Mouse (Mus musculus) limb, embryonic 15.5 days (tissue): ENCODE results near the gene Itga1. TPM values are rescaled to one million over a fixed set of nuclear protein-coding genes. Genes with fewer than 3 reads are reported as not detected.

Source experiments
- ATAC-seq: fragments of 200-750 bp; cut with Nextera tagmentation; 2 replicates; pipeline ENCODE4 v1.8.0; 2017; ENCODE audit warnings: low read depth, moderate TSS enrichment; ENCODE audit not compliant: insufficient number of reproducible peaks, low FRiP score, low TSS enrichment
- H3K27ac ChIP-seq: fragments of 300-500 bp; sonication (generic); 2 replicates; pipeline ENCODE4 v1.5.1; 2015; ENCODE audit warnings: moderate library complexity, mild to moderate bottlenecking, inconsistent platforms
- H3K27me3 ChIP-seq: fragments of 300-500 bp; sonication (generic); 2 replicates; pipeline ENCODE4 v1.6.1; 2015; ENCODE audit warnings: inconsistent platforms
- H3K36me3 ChIP-seq: fragments of 300-500 bp; sonication (generic); 2 replicates; pipeline ENCODE4 v1.6.1; 2015; ENCODE audit warnings: inconsistent platforms
- H3K4me1 ChIP-seq: fragments of 300-500 bp; sonication (generic); 2 replicates; pipeline ENCODE4 v1.6.1; 2015; ENCODE audit warnings: inconsistent platforms
- H3K4me2 ChIP-seq: fragments of 300-500 bp; sonication (generic); 2 replicates; pipeline ENCODE4 v1.6.1; 2015; ENCODE audit warnings: mild to moderate bottlenecking, inconsistent platforms
- H3K4me3 ChIP-seq: fragments of 300-500 bp; sonication (generic); 2 replicates; pipeline ENCODE4 v1.5.1; 2015; ENCODE audit warnings: mild to moderate bottlenecking, inconsistent platforms
- H3K9ac ChIP-seq: fragments of 300-500 bp; sonication (generic); 2 replicates; pipeline ENCODE4 v1.6.1; 2015; ENCODE audit warnings: inconsistent platforms
- H3K9me3 ChIP-seq: fragments of 300-500 bp; sonication (generic); 2 replicates; pipeline ENCODE4 v1.6.1; 2016; ENCODE audit warnings: inconsistent platforms
- WGBS: fragments of 180-500 bp; shearing (Covaris S2); methylation state at CpG from one replicate; pipeline ENCODE4 v1.1.7; 2015; 5-methylcytosine and 5-hydroxymethylcytosine counted together
- polyA plus RNA-seq: library from polyadenylated mRNA; unstranded; fragments of >200 nt; fragmentation: Nextera tagmentation; extraction: Ambion mirVana; gene quantifications from 2 replicates; pipeline ENCODE4 v1.2.1, GENCODE M21; 2015

Itga1 gene
- polyA plus RNA-seq, 1 experiment from 2014 or later = 11.4 TPM

- no peak for ATAC-seq
- H3K9ac ChIP-seq = no peak overlapping the region
- no peak overlapping the region for H3K4me2 ChIP-seq
- 80% methylated on average over 5 of the region's 5 CpGs for WGBS
- no peaks in the 10 kb centered on the region for H3K27me3 ChIP-seq
- H3K4me3 ChIP-seq = no peak overlapping the region
- H3K4me1 ChIP-seq = peaks cover 9% of the 10 kb centered on the region; the same call in 1 of the 2 replicates
- no peaks in the 10 kb centered on the region for H3K36me3 ChIP-seq
- H3K9me3 ChIP-seq = no peaks in the 10 kb centered on the region
- no peak overlapping the region for H3K27ac ChIP-seq
These were observed 4.8 kb downstream of the Itga1 start for GRCm38 (mm10) chr13:115096965-115097364.

GRCm38 (mm10) chr13:115096216-115096615, 5.5 kb downstream of the Itga1 start:
- Histone ChIP-seq H3K27ac (no peak overlapping the region), H3K36me3 (no peaks in the 10 kb centered on the region), H3K27me3 (no peaks in the 10 kb centered on the region), H3K9ac (no peak overlapping the region), H3K4me3 (no peak overlapping the region), H3K4me1 (peaks cover 4% of the 10 kb centered on the region; the same call in 1 of the 2 replicates), H3K4me2 (no peak overlapping the region), H3K9me3 (no peaks in the 10 kb centered on the region)
- ATAC-seq = no peak
- 43% methylated on average over 2 of the region's 2 CpGs for WGBS

- H3K4me2 ChIP-seq = no peak overlapping the region
- H3K27me3 ChIP-seq = no peaks in the 10 kb centered on the region
- no peak overlapping the region for H3K4me3 ChIP-seq
- H3K36me3 ChIP-seq = no peaks in the 10 kb centered on the region
- no peaks in the 10 kb centered on the region for H3K9me3 ChIP-seq
- no peak overlapping the region for H3K9ac ChIP-seq
- WGBS = 77% methylated on average over 2 of the region's 2 CpGs
- ATAC-seq = no peak
- no peak overlapping the region for H3K27ac ChIP-seq
- peaks cover 8% of the 10 kb centered on the region; the same call in 1 of the 2 replicates for H3K4me1 ChIP-seq
These were observed 6.4 kb downstream of the Itga1 start for GRCm38 (mm10) chr13:115095392-115095791.

GRCm38 (mm10) chr13:115091511-115091910, 10.3 kb downstream of the Itga1 start:
- H3K27me3 ChIP-seq = no peaks in the 10 kb centered on the region
- H3K4me3 ChIP-seq = no peak overlapping the region
- H3K4me1 ChIP-seq = peaks cover 22% of the 10 kb centered on the region
- WGBS = 63% methylated on average over 3 of the region's 3 CpGs
- H3K9ac ChIP-seq = no peak overlapping the region
- no peak overlapping the region for H3K27ac ChIP-seq
- no peak for ATAC-seq
- H3K9me3 ChIP-seq = no peaks in the 10 kb centered on the region
- H3K4me2 ChIP-seq = no peak overlapping the region
- H3K36me3 ChIP-seq = peaks cover 15% of the 10 kb centered on the region

GRCm38 (mm10) chr13:115090977-115091445, 10.8 kb downstream of the Itga1 start:
- Histone ChIP-seq H3K27ac (peak overlapping the region; percentile 95), H3K4me3 (peak overlapping the region; percentile 66), H3K9me3 (no peaks in the 10 kb centered on the region), H3K4me2 (peak overlapping the region; percentile 92), H3K4me1 (peaks cover 22% of the 10 kb centered on the region), H3K9ac (peak overlapping the region; percentile 39; the same call in 1 of the 2 replicates), H3K27me3 (no peaks in the 10 kb centered on the region), H3K36me3 (peaks cover 17% of the 10 kb centered on the region)
- 52% methylated on average over 9 of the region's 9 CpGs for WGBS
- ATAC-seq = no peak

- Histone ChIP-seq H3K27me3 (no peaks in the 10 kb centered on the region), H3K36me3 (peaks cover 24% of the 10 kb centered on the region), H3K9ac (peak within 1 kb of the TSS; percentile 64), H3K9me3 (no peaks in the 10 kb centered on the region), H3K4me1 (peaks cover 22% of the 10 kb centered on the region), H3K4me3 (peak within 1 kb of the TSS; percentile 66), H3K27ac (peak within 1 kb of the TSS; percentile 95), H3K4me2 (peak within 1 kb of the TSS; percentile 92)
- under 1% methylated on average over 60 of the region's 60 CpGs for WGBS
- peak; percentile 92 for ATAC-seq
These were observed 11.4 kb downstream of the Itga1 start, which contains the start of gene Pelo for GRCm38 (mm10) chr13:115090069-115090976. Gene Pelo, minus strand, starts transcription at chr13:115090186.

- Histone ChIP-seq H3K4me1 (peaks cover 22% of the 10 kb centered on the region), H3K4me3 (peak overlapping the region; percentile 66), H3K27me3 (no peaks in the 10 kb centered on the region), H3K9ac (peak overlapping the region; percentile 64), H3K27ac (peak overlapping the region; percentile 95), H3K9me3 (no peaks in the 10 kb centered on the region), H3K36me3 (peaks cover 24% of the 10 kb centered on the region), H3K4me2 (peak overlapping the region; percentile 92)
- peak; percentile 42 for ATAC-seq
- WGBS = 5% methylated on average over 31 of the region's 35 CpGs
These were observed 12.3 kb downstream of the Itga1 start for GRCm38 (mm10) chr13:115089395-115090025.

- 0 out of 2 replicates have a peak overlapping the region, but pooled peaks have one; percentile 95 for H3K27ac ChIP-seq
These were observed 12.8 kb downstream of the Itga1 start for GRCm38 (mm10) chr13:115089020-115089394.

DNA sequence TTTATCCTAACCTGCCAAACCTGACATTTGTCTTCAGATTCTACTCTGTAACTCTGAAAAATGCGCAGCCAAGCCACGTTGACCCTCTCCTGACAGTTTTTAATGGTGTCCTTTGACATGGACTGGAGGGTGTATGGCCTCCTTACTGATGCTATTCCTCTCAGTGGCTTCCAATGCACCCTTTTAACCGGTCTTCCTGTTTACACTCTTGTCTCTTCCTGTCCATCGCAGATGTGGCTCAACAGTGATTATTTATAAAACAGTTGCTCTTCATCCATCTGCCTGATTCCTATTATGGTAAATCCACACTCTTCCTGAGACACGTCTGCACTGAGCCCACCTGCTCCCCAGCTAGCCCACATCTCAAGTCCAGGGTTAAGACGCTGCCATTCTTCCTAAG, 15.8 kb downstream of the Itga1 start:
- Histone ChIP-seq H3K27me3 (no peaks in the 10 kb centered on the region), H3K9ac (no peak overlapping the region), H3K9me3 (no peaks in the 10 kb centered on the region), H3K4me1 (peaks cover 19% of the 10 kb centered on the region), H3K36me3 (peaks cover 24% of the 10 kb centered on the region), H3K27ac (no peak overlapping the region), H3K4me2 (no peak overlapping the region), H3K4me3 (no peak overlapping the region)
- no peak for ATAC-seq
- 85% methylated on average over 6 of the region's 6 CpGs for WGBS

More at GRCm38 (mm10) chr13:115089020-115089394, 12.8 kb downstream of the Itga1 start:
- WGBS = 35% methylated on average over 11 of the region's 11 CpGs
- peaks cover 22% of the 10 kb centered on the region for H3K4me1 ChIP-seq
- H3K4me3 ChIP-seq = peak overlapping the region; percentile 66
- H3K9me3 ChIP-seq = no peaks in the 10 kb centered on the region
- no peak for ATAC-seq
- H3K36me3 ChIP-seq = peaks cover 24% of the 10 kb centered on the region
- H3K27me3 ChIP-seq = no peaks in the 10 kb centered on the region
- H3K9ac ChIP-seq = peak overlapping the region; percentile 64; the same call in 1 of the 2 replicates
- H3K4me2 ChIP-seq = peak overlapping the region; percentile 92

DNA sequence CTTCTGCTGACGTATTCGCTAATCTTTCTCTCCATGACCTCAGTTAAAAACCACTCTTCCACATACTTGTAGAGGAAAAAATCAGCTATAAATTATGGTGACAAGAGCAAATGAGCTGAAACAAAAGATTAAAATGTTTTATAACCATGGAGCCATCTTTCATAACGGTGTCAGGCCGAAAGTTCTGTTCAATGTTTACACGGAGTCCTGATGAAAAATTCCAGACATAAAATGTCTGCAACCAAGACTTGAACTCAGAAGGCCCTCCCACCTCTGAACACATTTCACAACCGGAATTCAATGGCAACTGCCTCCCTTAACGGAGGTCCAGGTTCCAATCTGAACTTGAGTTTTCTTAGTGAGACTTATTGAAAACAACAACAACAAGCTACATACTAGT, 19.4 kb downstream of the Itga1 start:
- no peak overlapping the region for H3K27ac ChIP-seq
- H3K9me3 ChIP-seq = no peaks in the 10 kb centered on the region
- ATAC-seq = no peak
- no peak overlapping the region for H3K4me2 ChIP-seq
- H3K4me3 ChIP-seq = no peak overlapping the region
- no peaks in the 10 kb centered on the region for H3K4me1 ChIP-seq
- H3K36me3 ChIP-seq = peaks cover 15% of the 10 kb centered on the region
- no peaks in the 10 kb centered on the region for H3K27me3 ChIP-seq
- WGBS = 83% methylated on average over 7 of the region's 7 CpGs
- no peak overlapping the region for H3K9ac ChIP-seq

DNA sequence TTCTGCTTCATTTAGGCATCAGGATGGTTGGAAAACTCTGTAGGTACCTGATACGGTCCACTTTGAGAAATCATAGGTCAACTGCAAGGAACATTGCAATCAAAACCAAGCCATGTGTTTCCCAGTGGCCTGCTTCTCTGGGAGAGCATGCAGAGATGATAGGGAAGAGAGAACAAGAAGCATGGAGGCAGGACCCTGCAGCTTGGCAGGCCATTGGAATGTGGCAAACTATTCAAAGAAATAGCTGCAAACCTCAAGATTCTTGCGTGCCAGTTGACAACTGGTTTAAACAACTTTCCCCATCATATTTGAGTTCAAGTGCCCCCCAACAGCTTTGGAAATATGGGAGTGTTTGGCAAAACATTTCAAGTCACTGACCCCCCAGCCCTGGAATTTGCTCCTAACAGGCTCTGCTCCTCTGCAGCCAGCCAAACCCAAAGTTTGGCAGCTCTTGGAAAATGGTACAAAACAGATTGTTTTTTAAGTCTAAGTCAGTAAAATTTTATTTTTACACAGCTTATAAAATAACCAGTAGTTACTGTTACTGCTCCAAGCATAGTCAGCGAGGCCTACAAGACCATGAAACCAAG, 21.7 kb downstream of the Itga1 start:
- no peak overlapping the region for H3K9ac ChIP-seq
- H3K36me3 ChIP-seq = no peaks in the 10 kb centered on the region
- no peaks in the 10 kb centered on the region for H3K4me1 ChIP-seq
- no peak overlapping the region for H3K4me2 ChIP-seq
- no peaks in the 10 kb centered on the region for H3K27me3 ChIP-seq
- no peak for ATAC-seq
- H3K27ac ChIP-seq = no peak overlapping the region
- no peak overlapping the region for H3K4me3 ChIP-seq
- H3K9me3 ChIP-seq = no peaks in the 10 kb centered on the region
- WGBS = 72% methylated on average over 3 of the region's 3 CpGs
